Mouse (Mus musculus) midbrain, embryonic 12.5 days (tissue): Measurements from ENCODE around the gene Dgki. TPM values are rescaled to one million over a fixed set of nuclear protein-coding genes. Genes with fewer than 3 reads are reported as not detected.
A peak's percentile ranks its signal among the peaks of the same experiment; 100 is the strongest.

Experiments used
- ATAC-seq: fragments of 200-750 bp; cut with Nextera tagmentation; 2 replicates; pipeline ENCODE4 v1.8.0; 2017; ENCODE audit warnings: low read depth, moderate TSS enrichment, moderate library complexity; ENCODE audit not compliant: low FRiP score
- H3K27ac ChIP-seq: fragments of 300-500 bp; sonication (generic); replicated peaks from 2 replicates; pipeline ENCODE4 v1.5.1; 2016; ENCODE audit warnings: mild to moderate bottlenecking
- H3K27me3 ChIP-seq: fragments of 300-500 bp; sonication (generic); 2 replicates; pipeline ENCODE4 v1.6.1; 2016; ENCODE audit warnings: mild to moderate bottlenecking
- H3K36me3 ChIP-seq: fragments of 300-500 bp; sonication (generic); 2 replicates; pipeline ENCODE4 v1.6.1; 2016
- H3K4me1 ChIP-seq: fragments of 300-500 bp; sonication (generic); 2 replicates; pipeline ENCODE4 v1.6.1; 2016
- H3K4me2 ChIP-seq: fragments of 300-500 bp; sonication (generic); replicated peaks from 2 replicates; pipeline ENCODE4 v1.6.1; 2016; ENCODE audit warnings: mild to moderate bottlenecking, moderate library complexity
- H3K4me3 ChIP-seq: fragments of 300-500 bp; sonication (generic); 2 replicates; pipeline ENCODE4 v1.5.1; 2016; ENCODE audit warnings: mild to moderate bottlenecking
- H3K9ac ChIP-seq: fragments of 300-500 bp; sonication (generic); replicated peaks from 2 replicates; pipeline ENCODE4 v1.6.1; 2016; ENCODE audit warnings: mild to moderate bottlenecking, moderate library complexity
- H3K9me3 ChIP-seq: fragments of 300-500 bp; sonication (generic); 2 replicates; pipeline ENCODE4 v1.6.1; 2016; ENCODE audit warnings: mild to moderate bottlenecking
- WGBS: fragments of 180-500 bp; shearing (Covaris S2); methylation state at CpG from one replicate; pipeline ENCODE4 v1.1.7; 2016; 5-methylcytosine and 5-hydroxymethylcytosine counted together
- polyA plus RNA-seq: library from polyadenylated mRNA; unstranded; fragments of >200 nt; fragmentation: Nextera tagmentation; extraction: Ambion mirVana; gene quantifications from 2 replicates; pipeline ENCODE4 v1.2.1, GENCODE M21; 2016

Gene Dgki
- polyA plus RNA-seq, 1 experiment from 2014 or later = 4.3 TPM

DNA sequence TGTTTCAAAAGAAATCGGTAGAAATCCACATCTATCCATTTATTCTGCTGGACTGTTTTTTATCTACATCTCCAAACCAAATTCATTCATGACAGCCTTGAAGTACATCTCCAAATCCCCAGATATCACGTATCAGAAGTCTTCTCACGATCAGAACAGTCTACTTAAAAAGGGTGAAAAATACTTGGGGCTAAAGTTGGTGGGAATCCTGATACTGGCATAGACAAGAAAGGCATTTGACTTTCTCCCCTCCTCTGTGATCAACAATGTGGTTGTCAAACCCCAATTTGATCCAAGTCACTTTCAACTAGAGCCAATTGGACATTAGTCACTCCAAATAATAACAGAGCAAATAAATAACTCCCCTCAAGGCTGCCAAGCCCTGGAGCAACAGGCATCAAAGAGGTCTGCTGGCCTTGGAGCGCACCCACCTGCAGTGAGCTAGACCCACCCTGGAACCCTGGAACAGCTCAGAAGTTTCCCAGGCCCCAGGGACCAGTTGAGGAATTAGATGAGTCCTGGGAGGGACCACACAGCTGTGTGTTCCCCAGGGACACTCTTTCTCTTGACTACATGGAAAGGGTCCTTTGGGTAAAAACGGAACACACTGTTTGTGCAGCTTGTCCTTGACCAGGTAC is 499.6 kb downstream of the Dgki start:
- Histone ChIP-seq H3K4me3 (no peak overlapping the region), H3K4me2 (no peak overlapping the region), H3K27me3 (0 out of 2 replicates have a peak, but pooled peaks cover 3% of the 10 kb centered on the region), H3K4me1 (peaks cover 16% of the 10 kb centered on the region), H3K9ac (no peak overlapping the region), H3K36me3 (peaks cover 6% of the 10 kb centered on the region; the same call in 1 of the 2 replicates), H3K9me3 (no peaks in the 10 kb centered on the region), H3K27ac (no peak overlapping the region)
- ATAC-seq = no peak
- 70% methylated on average over 5 of the region's 5 CpGs for WGBS

GRCm38 (mm10) chr6:36797066-36797655 is 502.8 kb downstream of the Dgki start:
- Histone ChIP-seq H3K36me3 (no peaks in the 10 kb centered on the region), H3K27ac (peak overlapping the region; percentile 30; the same call in 1 of the 2 replicates), H3K9me3 (no peaks in the 10 kb centered on the region), H3K4me1 (peaks cover 16% of the 10 kb centered on the region), H3K9ac (no peak overlapping the region), H3K4me3 (no peak overlapping the region), H3K4me2 (no peak overlapping the region), H3K27me3 (0 out of 2 replicates have a peak, but pooled peaks cover 3% of the 10 kb centered on the region)
- ATAC-seq = peak; percentile 30; the same call in 1 of the 2 replicates
- WGBS = 42% methylated on average over 3 of the region's 3 CpGs

Other genes with a start within 250 kb of the Dgki start
- 5.9 and 7.2 TPM in 2 replicates for gene Creb3l2, start 142.0 kb upstream of the Dgki start, polyA plus RNA-seq
- gene Akr1d1, start 230.0 kb upstream of the Dgki start, polyA plus RNA-seq = not detected in 2 replicates